Mouse (Mus musculus) midbrain, embryonic 10.5 days (tissue): ENCODE data around the gene Dnajb2. TPM values are rescaled to one million over a fixed set of nuclear protein-coding genes. Genes with fewer than 3 reads are reported as not detected.

Experiments
- DNase-seq: peaks from one replicate; pipeline ENCODE4 v3.0.0-alpha.2; 2017; ENCODE audit warnings: low spot score
- H3K27ac ChIP-seq: fragments of 300-500 bp; sonication (generic); replicated peaks from 2 replicates; pipeline ENCODE4 v1.5.1; 2016; ENCODE audit warnings: mild to moderate bottlenecking
- H3K27me3 ChIP-seq: fragments of 300-500 bp; sonication (generic); 2 replicates; pipeline ENCODE4 v1.6.1; 2016; ENCODE audit warnings: low read depth, mild to moderate bottlenecking; ENCODE audit not compliant: poor library complexity, severe bottlenecking
- H3K36me3 ChIP-seq: fragments of 300-500 bp; sonication (generic); 2 replicates; pipeline ENCODE4 v1.6.1; 2016; ENCODE audit warnings: mild to moderate bottlenecking, moderate library complexity
- H3K4me1 ChIP-seq: fragments of 300-500 bp; sonication (generic); 2 replicates; pipeline ENCODE4 v1.6.1; 2016
- H3K4me3 ChIP-seq: fragments of 300-500 bp; sonication (generic); 2 replicates; pipeline ENCODE4 v1.5.1; 2016; ENCODE audit warnings: mild to moderate bottlenecking, moderate library complexity
- H3K9me3 ChIP-seq: fragments of 300-500 bp; sonication (generic); replicated peaks from 2 replicates; pipeline ENCODE4 v1.6.1; 2016; ENCODE audit warnings: mild to moderate bottlenecking
- WGBS: fragments of 180-500 bp; shearing (Covaris S2); methylation state at CpG from one replicate; pipeline ENCODE4 v1.1.7; 2016; 5-methylcytosine and 5-hydroxymethylcytosine counted together
- polyA plus RNA-seq: library from polyadenylated mRNA; unstranded; fragments of >200 nt; fragmentation: Nextera tagmentation; extraction: Ambion mirVana; gene quantifications from 2 replicates; pipeline ENCODE4 v1.2.1, GENCODE M21; 2016

The Dnajb2 gene
- polyA plus RNA-seq, 1 experiment from 2014 or later = 27.5 TPM

- WGBS = 11% methylated on average over 32 of the region's 32 CpGs
- H3K4me3 ChIP-seq = peak within 1 kb of the TSS; percentile 56
- peak; percentile 44 for DNase-seq
- H3K27me3 ChIP-seq = peaks cover 54% of the 10 kb centered on the region
- H3K4me1 ChIP-seq = peaks cover 16% of the 10 kb centered on the region
- H3K36me3 ChIP-seq = no peaks in the 10 kb centered on the region
- no peaks in the 10 kb centered on the region for H3K9me3 ChIP-seq
- no peak within 1 kb of the TSS for H3K27ac ChIP-seq
These were observed 28.1 kb downstream of the Dnajb2 start, which contains the start of gene Ptprn for GRCm38 (mm10) chr1:75264091-75264880. Ptprn (minus strand) TSS chr1:75264502.

DNA sequence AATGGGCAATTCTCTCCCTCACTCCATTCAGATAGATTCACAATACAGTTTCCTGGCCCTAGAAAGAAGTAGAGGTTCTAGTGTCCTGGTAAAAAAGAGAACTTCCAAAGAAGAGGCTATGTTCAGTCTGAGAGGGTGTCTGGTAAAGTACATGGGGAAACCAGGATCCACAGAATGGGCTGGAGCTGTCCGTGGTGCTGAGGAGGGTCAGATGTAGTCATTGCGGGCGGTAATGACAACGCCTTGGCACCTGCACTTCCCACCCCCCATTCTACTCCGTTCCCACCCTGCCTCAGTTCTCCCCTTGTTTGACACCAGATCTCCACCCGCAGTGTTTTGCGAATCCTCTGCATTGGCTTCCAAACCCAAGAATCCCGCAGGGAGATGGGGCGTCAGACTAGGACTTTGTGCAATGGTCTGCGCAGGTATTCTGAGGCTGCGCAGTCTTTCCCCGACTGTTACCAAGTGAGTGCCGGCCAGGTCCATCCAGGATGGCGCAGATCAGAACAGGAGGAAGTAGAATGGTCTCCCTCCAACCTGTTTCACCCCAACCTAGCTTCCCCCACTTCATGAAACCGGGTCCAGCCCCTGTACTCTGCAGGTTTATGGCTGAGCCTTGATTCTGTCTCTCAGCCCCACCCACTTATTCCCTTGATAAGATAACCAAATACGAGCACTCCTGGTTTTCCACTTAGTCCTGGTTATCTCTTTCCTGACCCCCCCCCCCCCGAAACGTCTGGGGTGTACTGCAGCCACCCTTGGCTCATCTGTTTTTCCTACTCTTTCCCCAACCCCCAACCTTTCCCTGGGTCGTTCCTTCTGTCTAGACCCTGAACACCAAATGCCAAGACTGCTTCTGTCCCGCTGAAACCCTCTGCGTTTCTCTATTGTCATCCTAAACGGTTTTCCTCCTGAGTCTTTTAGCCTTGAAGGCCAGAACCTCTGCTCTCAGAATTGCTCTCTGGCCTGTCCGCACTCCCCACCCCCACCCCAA lies 41.3 kb downstream of the Dnajb2 start:
- Histone ChIP-seq H3K36me3 (no peaks in the 10 kb centered on the region), H3K27ac (no peak overlapping the region), H3K27me3 (peaks cover 39% of the 10 kb centered on the region), H3K9me3 (peaks cover 14% of the 10 kb centered on the region), H3K4me3 (peak overlapping the region; percentile 41), H3K4me1 (peaks cover 12% of the 10 kb centered on the region; the same call in 1 of the 2 replicates)
- DNase-seq = peak; percentile 60
- 4% methylated on average over 23 of the region's 23 CpGs for WGBS

- H3K4me1 ChIP-seq = peaks cover 12% of the 10 kb centered on the region; the same call in 1 of the 2 replicates
- no peaks in the 10 kb centered on the region for H3K36me3 ChIP-seq
- WGBS = 7% methylated on average over 13 of the region's 13 CpGs
- peaks cover 39% of the 10 kb centered on the region for H3K27me3 ChIP-seq
- no peak for DNase-seq
- H3K27ac ChIP-seq = no peak within 1 kb of the TSS
- H3K4me3 ChIP-seq = peak within 1 kb of the TSS; percentile 41
- peaks cover 14% of the 10 kb centered on the region for H3K9me3 ChIP-seq
These were observed 42.0 kb downstream of the Dnajb2 start, which contains the start of gene Resp18 for GRCm38 (mm10) chr1:75278228-75278627. Resp18 (minus strand) TSS chr1:75278415.

- no peak overlapping the region for H3K4me3 ChIP-seq
- H3K9me3 ChIP-seq = peaks cover 14% of the 10 kb centered on the region
- no peak for DNase-seq
- H3K27me3 ChIP-seq = peaks cover 8% of the 10 kb centered on the region
- peaks cover 4% of the 10 kb centered on the region; the same call in 1 of the 2 replicates for H3K4me1 ChIP-seq
- H3K27ac ChIP-seq = no peak overlapping the region
- H3K36me3 ChIP-seq = no peaks in the 10 kb centered on the region
- WGBS = 77% methylated on average over 5 of the region's 5 CpGs
These were observed 46.8 kb downstream of the Dnajb2 start for GRCm38 (mm10) chr1:75283017-75283416.

- Histone ChIP-seq H3K27ac (no peak overlapping the region), H3K4me1 (peaks cover 15% of the 10 kb centered on the region), H3K27me3 (no peaks in the 10 kb centered on the region), H3K4me3 (no peak overlapping the region), H3K9me3 (peaks cover 14% of the 10 kb centered on the region), H3K36me3 (no peaks in the 10 kb centered on the region)
- 89% methylated on average over 7 of the region's 7 CpGs for WGBS
- no peak for DNase-seq
These were observed 48.7 kb downstream of the Dnajb2 start for GRCm38 (mm10) chr1:75284911-75285310.

- Histone ChIP-seq H3K27ac (peak overlapping the region; percentile 63), H3K4me1 (peaks cover 33% of the 10 kb centered on the region), H3K36me3 (no peaks in the 10 kb centered on the region), H3K27me3 (no peaks in the 10 kb centered on the region), H3K9me3 (no peaks in the 10 kb centered on the region), H3K4me3 (no peak overlapping the region)
- WGBS = 4% methylated on average over 7 of the region's 7 CpGs
- peak; percentile 83 for DNase-seq
These were observed 53.2 kb downstream of the Dnajb2 start for GRCm38 (mm10) chr1:75289376-75289775.

DNA sequence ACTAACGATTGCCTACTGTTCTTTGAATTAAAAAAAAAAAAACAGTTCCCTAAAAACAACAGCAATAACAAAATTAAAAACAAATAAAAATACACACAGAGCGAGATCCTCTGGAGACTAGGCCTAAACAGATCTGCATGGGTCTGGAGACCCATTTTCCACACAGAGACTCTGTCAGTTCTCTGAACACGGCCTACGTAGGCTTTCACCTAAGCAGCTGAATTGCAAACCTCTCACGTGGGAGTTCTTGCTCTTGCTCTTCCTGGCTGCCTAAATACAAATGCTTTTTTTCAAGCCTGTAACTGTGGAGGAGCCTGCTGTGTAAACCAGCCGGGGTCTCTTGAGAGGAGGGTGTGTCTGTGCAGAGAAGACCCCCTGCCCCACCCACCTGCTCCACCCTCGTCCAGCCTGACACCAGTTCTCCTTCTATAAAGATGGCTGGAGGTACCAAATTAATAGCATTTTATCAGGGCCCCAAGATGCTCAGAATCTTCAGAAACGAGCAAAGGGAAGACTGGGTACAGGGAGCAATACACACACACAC lies 53.8 kb downstream of the Dnajb2 start:
- no peak overlapping the region; the same call in 1 of the 2 replicates for H3K4me3 ChIP-seq
- H3K4me1 ChIP-seq = peaks cover 33% of the 10 kb centered on the region
- DNase-seq = no peak
- H3K36me3 ChIP-seq = no peaks in the 10 kb centered on the region
- H3K27me3 ChIP-seq = no peaks in the 10 kb centered on the region
- H3K9me3 ChIP-seq = no peaks in the 10 kb centered on the region
- WGBS = 52% methylated on average over 8 of the region's 8 CpGs
- peak overlapping the region; percentile 63 for H3K27ac ChIP-seq

- DNase-seq = no peak
- Histone ChIP-seq H3K27ac (peak overlapping the region; percentile 63; the same call in 1 of the 2 replicates), H3K4me1 (peaks cover 33% of the 10 kb centered on the region), H3K27me3 (no peaks in the 10 kb centered on the region), H3K4me3 (no peak overlapping the region), H3K9me3 (no peaks in the 10 kb centered on the region), H3K36me3 (no peaks in the 10 kb centered on the region)
These were observed 54.4 kb downstream of the Dnajb2 start for GRCm38 (mm10) chr1:75290582-75290981.

DNA sequence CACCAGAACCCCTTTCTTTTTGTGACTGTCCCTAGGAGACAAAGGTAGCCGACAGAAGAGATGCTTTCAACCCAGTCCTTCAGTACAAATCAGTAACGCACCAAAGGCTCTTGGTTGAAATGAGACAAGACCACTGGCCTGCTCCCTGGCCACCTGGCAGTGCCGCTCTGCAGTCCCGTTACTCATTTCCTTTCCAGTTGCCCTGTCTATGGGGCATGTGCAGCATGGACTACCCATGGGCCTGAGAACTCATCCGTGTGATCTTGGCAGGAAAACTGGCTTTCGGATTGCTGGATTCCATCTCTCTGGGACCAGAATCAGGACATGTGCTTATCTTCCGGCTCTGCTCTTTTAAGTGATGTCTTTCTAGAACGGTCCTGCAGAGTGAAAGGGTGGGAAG lies 55.1 kb downstream of the Dnajb2 start:
- Histone ChIP-seq H3K27me3 (no peaks in the 10 kb centered on the region), H3K36me3 (no peaks in the 10 kb centered on the region), H3K9me3 (no peaks in the 10 kb centered on the region), H3K4me1 (peaks cover 33% of the 10 kb centered on the region), H3K4me3 (no peak overlapping the region), H3K27ac (no peak overlapping the region)
- 89% methylated on average over 8 of the region's 8 CpGs for WGBS
- no peak for DNase-seq

DNA sequence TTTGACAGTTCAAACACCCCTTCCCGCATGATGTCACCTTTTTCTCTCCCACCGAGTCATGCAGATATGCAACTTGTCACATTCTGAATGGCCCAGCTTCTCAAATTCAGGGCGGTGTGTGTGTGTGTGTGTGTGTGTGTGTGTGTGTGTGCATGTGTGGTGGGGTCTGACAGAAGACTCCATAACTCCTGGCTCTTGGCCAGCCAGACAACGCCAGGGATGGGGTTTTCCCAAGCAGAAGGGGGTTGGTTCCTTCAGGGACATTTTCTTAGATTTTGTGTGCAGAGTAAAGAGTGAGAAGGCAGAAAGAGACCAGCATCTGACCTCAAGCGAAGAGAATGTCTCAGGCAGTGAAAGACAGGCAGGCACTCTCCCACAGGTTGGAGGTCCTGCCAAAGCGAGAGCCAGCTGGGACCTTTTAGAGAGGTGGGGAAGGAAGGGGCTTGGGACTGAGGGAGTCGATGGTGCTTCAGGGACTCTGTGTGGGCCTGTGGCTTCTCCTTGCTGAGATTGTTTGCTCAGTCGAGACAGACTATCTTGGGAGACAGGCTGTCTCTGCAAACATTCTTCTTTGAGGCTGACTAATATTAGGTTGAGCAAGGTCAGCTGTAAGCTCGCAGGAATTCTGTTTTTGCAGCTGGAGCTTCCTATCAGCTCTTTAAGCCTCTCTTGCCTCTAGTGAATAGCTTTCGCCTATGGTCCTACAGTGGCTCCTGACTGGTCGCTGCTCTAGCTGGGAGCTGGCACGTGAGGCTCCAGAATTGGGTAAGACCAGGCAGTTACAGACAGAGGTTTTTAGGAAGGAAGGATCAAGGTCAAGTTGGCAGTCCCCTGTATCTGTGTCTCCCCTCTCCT lies 56.5 kb downstream of the Dnajb2 start:
- peak overlapping the region; percentile 24; the same call in 1 of the 2 replicates for H3K27ac ChIP-seq
- no peaks in the 10 kb centered on the region for H3K9me3 ChIP-seq
- peaks cover 33% of the 10 kb centered on the region for H3K4me1 ChIP-seq
- 68% methylated on average over 12 of the region's 12 CpGs for WGBS
- H3K36me3 ChIP-seq = no peaks in the 10 kb centered on the region
- no peak for DNase-seq
- no peak overlapping the region for H3K4me3 ChIP-seq
- H3K27me3 ChIP-seq = no peaks in the 10 kb centered on the region

- H3K4me1 ChIP-seq = peaks cover 33% of the 10 kb centered on the region
- H3K4me3 ChIP-seq = no peak overlapping the region
- H3K9me3 ChIP-seq = no peaks in the 10 kb centered on the region
- 84% methylated on average over 5 of the region's 5 CpGs for WGBS
- no peaks in the 10 kb centered on the region for H3K27me3 ChIP-seq
- H3K27ac ChIP-seq = no peak overlapping the region
- no peaks in the 10 kb centered on the region for H3K36me3 ChIP-seq
- no peak for DNase-seq
These were observed 57.1 kb downstream of the Dnajb2 start for GRCm38 (mm10) chr1:75293331-75293701.

GRCm38 (mm10) chr1:75294294-75294693 lies 58.1 kb downstream of the Dnajb2 start:
- Histone ChIP-seq H3K4me1 (peaks cover 24% of the 10 kb centered on the region), H3K27me3 (no peaks in the 10 kb centered on the region), H3K9me3 (no peaks in the 10 kb centered on the region), H3K27ac (no peak overlapping the region), H3K4me3 (no peak overlapping the region), H3K36me3 (no peaks in the 10 kb centered on the region)
- DNase-seq = no peak
- WGBS = 88% methylated on average over 5 of the region's 5 CpGs
